Mouse (Mus musculus) thymus, adult 2 months (tissue): ENCODE measurements around the gene Dnajc12. TPM values are rescaled to one million over a fixed set of nuclear protein-coding genes. Genes with fewer than 3 reads are reported as not detected.
"Not testable (repeated sequence)": the region's sequence is repeated elsewhere in the genome, so short reads cannot be mapped to it uniquely, and the experiment has no call there.

ENCODE experiments used
- DNase-seq: peaks from one replicate; pipeline ENCODE4 v3.0.0; 2021
- H3K27ac ChIP-seq: fragments of 200-500 bp; 2 replicates; pipeline ENCODE4 v1.5.1; 2012; ENCODE audit warnings: low read length, control low read depth; ENCODE audit not compliant: control insufficient read depth, insufficient read depth
- H3K27me3 ChIP-seq: fragments of 200-500 bp; 2 replicates; pipeline ENCODE4 v1.6.1; 2012; ENCODE audit warnings: mild to moderate bottlenecking, low read length, moderate library complexity, mixed read lengths; ENCODE audit not compliant: control insufficient read depth, insufficient read depth
- H3K36me3 ChIP-seq: fragments of 200-500 bp; 2 replicates; pipeline ENCODE4 v1.6.1; 2012; ENCODE audit warnings: mild to moderate bottlenecking, low read length, moderate library complexity; ENCODE audit not compliant: control insufficient read depth, insufficient read depth
- H3K4me1 ChIP-seq: fragments of 200-500 bp; replicated peaks from 2 replicates; pipeline ENCODE4 v1.6.1; 2012; ENCODE audit warnings: low read length; ENCODE audit not compliant: control insufficient read depth, insufficient read depth
- H3K4me3 ChIP-seq: fragments of 200-500 bp; 2 replicates; pipeline ENCODE4 v1.5.1; 2012; ENCODE audit warnings: mild to moderate bottlenecking, low read length, control low read depth, moderate library complexity; ENCODE audit not compliant: control insufficient read depth, insufficient read depth
- CTCF ChIP-seq: fragments of 200-500 bp; IDR thresholded peaks from 2 replicates; pipeline ENCODE4 v1.5.1; 2012; ENCODE audit warnings: mild to moderate bottlenecking, control low read depth, low read length, moderate library complexity, borderline replicate concordance; ENCODE audit not compliant: control insufficient read depth, poor library complexity, insufficient read depth; ENCODE audit errors: extremely low read depth
- POLR2A ChIP-seq: fragments of 200-500 bp; IDR thresholded peaks from 2 replicates; pipeline ENCODE4 v1.6.1; 2012; ENCODE audit warnings: mild to moderate bottlenecking, low read length, control low read depth, moderate library complexity; ENCODE audit not compliant: control insufficient read depth, poor library complexity, insufficient read depth; ENCODE audit errors: extremely low read depth
- WGBS: fragments of 180-500 bp; shearing (Covaris S2); methylation state at CpG from one replicate; pipeline ENCODE4 v1.1.7; 2018; 5-methylcytosine and 5-hydroxymethylcytosine counted together
- polyA plus RNA-seq: library from polyadenylated mRNA; depleted of rRNA; stranded (reverse); fragments of >200 nt; gene quantifications from 2 replicates; pipeline ENCODE4 v1.2.3, GENCODE M21; 2012

Gene Dnajc12
- polyA plus RNA-seq, 1 experiment = 1.8 TPM

- WGBS = 100% methylated on average over 3 of the region's 3 CpGs
- H3K36me3 ChIP-seq = no peaks in the 10 kb centered on the region
- no peak overlapping the region for H3K4me3 ChIP-seq
- no peaks in the 10 kb centered on the region for H3K27me3 ChIP-seq
- H3K27ac ChIP-seq = no peak overlapping the region
- TF ChIP-seq CTCF = no peak
- no peak for TF ChIP-seq POLR2A
- no peak for DNase-seq
- H3K4me1 ChIP-seq = no peaks in the 10 kb centered on the region; the same call in 1 of the 2 replicates
Observed at GRCm38 (mm10) chr10:63344751-63345150, 37.5 kb upstream of the Dnajc12 start.

GRCm38 (mm10) chr10:63348291-63348690 lies 34.0 kb upstream of the Dnajc12 start:
- Histone ChIP-seq H3K27me3 (no peaks in the 10 kb centered on the region), H3K4me3 (no peak overlapping the region), H3K36me3 (no peaks in the 10 kb centered on the region), H3K27ac (no peak overlapping the region), H3K4me1 (no peaks in the 10 kb centered on the region)
- no peak for TF ChIP-seq CTCF
- no peak for TF ChIP-seq POLR2A
- 95% methylated on average over 3 of the region's 3 CpGs for WGBS
- DNase-seq = no peak

GRCm38 (mm10) chr10:63350666-63351065 lies 31.6 kb upstream of the Dnajc12 start:
- 91% methylated on average over 7 of the region's 7 CpGs for WGBS
- Histone ChIP-seq H3K27me3 (no peaks in the 10 kb centered on the region), H3K4me1 (no peaks in the 10 kb centered on the region), H3K27ac (no peak overlapping the region), H3K36me3 (no peaks in the 10 kb centered on the region), H3K4me3 (no peak overlapping the region)
- DNase-seq = no peak
- TF ChIP-seq CTCF (no peak), POLR2A (no peak)

- H3K27ac ChIP-seq, H3K27me3 ChIP-seq, H3K36me3 ChIP-seq, DNase-seq, H3K4me1 ChIP-seq, H3K4me3 ChIP-seq: not testable (repeated sequence)
- WGBS = 91% methylated on average over 7 of the region's 7 CpGs
Observed at GRCm38 (mm10) chr10:63351099-63351498, 31.1 kb upstream of the Dnajc12 start.

GRCm38 (mm10) chr10:63352111-63352510 lies 30.1 kb upstream of the Dnajc12 start:
- no peaks in the 10 kb centered on the region for H3K4me1 ChIP-seq
- no peaks in the 10 kb centered on the region for H3K27me3 ChIP-seq
- H3K36me3 ChIP-seq = no peaks in the 10 kb centered on the region
- 94% methylated on average over 5 of the region's 5 CpGs for WGBS
- no peak for DNase-seq
- H3K27ac ChIP-seq = no peak overlapping the region
- TF ChIP-seq POLR2A (no peak), CTCF (no peak)
- H3K4me3 ChIP-seq = no peak overlapping the region

- 18% methylated on average over 1 of the region's 1 CpGs for WGBS
- no peak overlapping the region for H3K4me3 ChIP-seq
- H3K36me3 ChIP-seq = no peaks in the 10 kb centered on the region
Observed at GRCm38 (mm10) chr10:63360502-63360901, 21.7 kb upstream of the Dnajc12 start.

GRCm38 (mm10) chr10:63365918-63366455 lies 16.3 kb upstream of the Dnajc12 start:
- no peak overlapping the region for H3K4me3 ChIP-seq
- TF ChIP-seq CTCF = no peak
- TF ChIP-seq POLR2A = no peak
- no peak for DNase-seq
- 86% methylated on average over 7 of the region's 7 CpGs for WGBS
- H3K36me3 ChIP-seq = no peaks in the 10 kb centered on the region
- H3K4me1 ChIP-seq = no peaks in the 10 kb centered on the region
- H3K27ac ChIP-seq = no peak overlapping the region
- no peaks in the 10 kb centered on the region for H3K27me3 ChIP-seq

More at GRCm38 (mm10) chr10:63360502-63360901, 21.7 kb upstream of the Dnajc12 start:
- H3K27ac ChIP-seq = no peak overlapping the region
- H3K27me3 ChIP-seq = no peaks in the 10 kb centered on the region
- DNase-seq = no peak
- TF ChIP-seq POLR2A = no peak
- no peak for TF ChIP-seq CTCF
- H3K4me1 ChIP-seq = no peaks in the 10 kb centered on the region
